Mouse (Mus musculus): ENCODE data around the gene Ly6g6c. TPM values are rescaled to one million over a fixed set of nuclear protein-coding genes. Genes with fewer than 3 reads are reported as not detected.

Gene Ly6g6c
- polyA plus RNA-seq, 1 experiment from 2014 or later, result 21.2 TPM

GRCm38 (mm10) chr17:35058911-35059892 lies 6.0 kb upstream of the Ly6g6c start, which contains the start of gene Ddah2:
Gene Ddah2 (plus strand): TSS chr17:35059035.
- H3K36me3 ChIP-seq (ENCODE audit: control insufficient read depth, insufficient read depth, low read length), result peaks cover 63% of the 10 kb centered on the region
- H3K27ac ChIP-seq (replicated peaks; ENCODE audit: low read depth, low read length), result peak within 1 kb of the TSS; percentile 92
- H3K9me3 ChIP-seq (ENCODE audit: control insufficient read depth, low read length), result no peaks in the 10 kb centered on the region
- peak; percentile 90 for ATAC-seq (ENCODE audit: low read depth)
- no peaks in the 10 kb centered on the region for H3K27me3 ChIP-seq (replicated peaks; ENCODE audit: control insufficient read depth, insufficient read depth, low read length)
- peak within 1 kb of the TSS; percentile 86 for H3K4me2 ChIP-seq (ENCODE audit: low read depth, low read length)
- peak within 1 kb of the TSS; percentile 85 for H3K9ac ChIP-seq (ENCODE audit: low read depth, low read length)
- H3K4me1 ChIP-seq (ENCODE audit: control insufficient read depth, insufficient read depth, low read length), result no peaks in the 10 kb centered on the region; the same call in 1 of the 2 replicates
- peak; percentile 98 for DNase-seq (ENCODE audit: low spot score)
- under 1% methylated on average over 55 of the region's 57 CpGs for WGBS
- H3K4me3 ChIP-seq (ENCODE audit: low read depth, low read length), result peak within 1 kb of the TSS; percentile 65

DNA sequence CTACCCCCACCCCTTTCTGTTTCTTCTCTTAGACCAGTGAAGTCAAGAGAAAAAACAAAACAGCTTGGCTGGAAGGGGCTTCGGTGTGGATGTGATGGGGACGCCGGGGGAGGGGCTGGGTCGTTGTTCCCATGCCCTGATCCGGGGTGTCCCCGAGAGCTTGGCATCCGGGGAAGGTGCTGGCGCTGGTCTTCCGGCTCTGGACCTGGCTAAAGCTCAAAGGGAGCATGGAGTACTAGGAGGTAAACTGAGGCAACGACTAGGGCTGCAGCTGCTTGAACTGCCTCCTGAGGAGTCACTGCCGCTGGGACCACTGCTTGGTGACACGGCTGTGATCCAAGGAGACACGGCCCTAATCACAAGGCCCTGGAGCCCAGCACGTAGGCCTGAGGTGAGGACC lies 5.1 kb upstream of the Ly6g6c start:
- 27% methylated on average over 14 of the region's 14 CpGs for WGBS
- DNase-seq (ENCODE audit: low spot score) (no peak), ATAC-seq (ENCODE audit: low read depth) (no peak)
- Histone ChIP-seq H3K9ac (ENCODE audit: low read depth, low read length) (peak overlapping the region; percentile 85), H3K27me3 (replicated peaks; ENCODE audit: control insufficient read depth, insufficient read depth, low read length) (peaks cover under 1% of the 10 kb centered on the region; the same call in 1 of the 2 replicates), H3K4me3 (ENCODE audit: low read depth, low read length) (peak overlapping the region; percentile 65), H3K36me3 (ENCODE audit: control insufficient read depth, insufficient read depth, low read length) (peaks cover 57% of the 10 kb centered on the region), H3K4me2 (ENCODE audit: low read depth, low read length) (peak overlapping the region; percentile 86), H3K27ac (replicated peaks; ENCODE audit: low read depth, low read length) (peak overlapping the region; percentile 92; the same call in 1 of the 2 replicates), H3K9me3 (ENCODE audit: control insufficient read depth, low read length) (no peaks in the 10 kb centered on the region), H3K4me1 (ENCODE audit: control insufficient read depth, insufficient read depth, low read length) (peaks cover 6% of the 10 kb centered on the region; the same call in 1 of the 2 replicates)

DNA sequence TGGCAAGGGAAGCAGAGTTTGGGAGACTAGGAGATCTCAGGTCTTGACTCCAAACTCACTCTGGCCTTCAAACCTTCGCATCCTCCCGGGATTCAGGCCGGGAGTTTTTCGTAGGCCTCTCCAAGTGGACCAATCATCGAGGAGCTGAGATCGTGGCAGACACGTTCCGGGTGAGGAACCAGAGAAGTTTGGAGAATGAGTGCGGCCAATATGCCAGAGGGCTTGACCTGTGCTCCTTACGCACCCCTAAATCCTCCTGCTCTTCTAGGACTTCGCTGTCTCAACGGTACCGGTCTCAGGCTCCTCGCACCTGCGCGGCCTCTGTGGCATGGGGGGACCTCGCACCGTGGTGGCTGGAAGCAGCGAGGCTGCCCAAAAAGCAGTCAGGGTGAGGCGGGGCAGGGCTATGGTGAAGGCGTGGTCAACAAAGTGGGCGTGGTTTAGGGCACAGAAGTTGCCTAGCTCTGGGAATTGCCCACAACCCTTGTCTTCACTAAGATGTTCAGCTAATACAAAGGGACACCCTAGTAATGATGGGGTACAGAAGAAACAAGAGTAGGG lies 4.4 kb upstream of the Ly6g6c start:
- H3K4me1 ChIP-seq (ENCODE audit: control insufficient read depth, insufficient read depth, low read length), result peaks cover 6% of the 10 kb centered on the region; the same call in 1 of the 2 replicates
- peak overlapping the region; percentile 86 for H3K4me2 ChIP-seq (ENCODE audit: low read depth, low read length)
- no peaks in the 10 kb centered on the region for H3K9me3 ChIP-seq (ENCODE audit: control insufficient read depth, low read length)
- H3K4me3 ChIP-seq (ENCODE audit: low read depth, low read length), result peak overlapping the region; percentile 65
- no peak overlapping the region for H3K27ac ChIP-seq (replicated peaks; ENCODE audit: low read depth, low read length)
- ATAC-seq (ENCODE audit: low read depth), result no peak
- H3K9ac ChIP-seq (ENCODE audit: low read depth, low read length), result peak overlapping the region; percentile 85
- H3K27me3 ChIP-seq (replicated peaks; ENCODE audit: control insufficient read depth, insufficient read depth, low read length), result peaks cover 7% of the 10 kb centered on the region
- WGBS, result 58% methylated on average over 22 of the region's 22 CpGs
- no peak for DNase-seq (ENCODE audit: low spot score)
- peaks cover 49% of the 10 kb centered on the region for H3K36me3 ChIP-seq (ENCODE audit: control insufficient read depth, insufficient read depth, low read length)

DNA sequence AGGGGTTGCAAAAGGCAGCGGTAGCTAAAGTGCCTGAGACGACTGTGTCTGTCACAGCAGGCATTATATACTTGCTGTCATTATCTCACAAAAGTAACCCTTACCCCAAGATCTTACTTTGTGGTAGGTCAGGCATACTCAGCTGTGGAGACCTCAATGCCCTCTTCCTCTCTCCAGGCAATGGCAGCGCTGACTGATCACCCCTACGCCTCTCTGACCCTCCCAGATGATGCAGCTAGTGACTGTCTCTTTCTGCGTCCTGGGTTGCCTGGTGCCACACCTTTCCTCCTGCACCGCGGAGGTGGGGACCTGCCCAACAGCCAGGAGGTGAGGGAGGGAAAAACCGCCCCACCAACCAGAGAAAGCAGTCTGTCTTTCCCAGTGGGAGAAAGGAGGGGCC lies 3.9 kb upstream of the Ly6g6c start:
- no peak overlapping the region for H3K9ac ChIP-seq (ENCODE audit: low read depth, low read length)
- H3K4me2 ChIP-seq (ENCODE audit: low read depth, low read length), result peak overlapping the region; percentile 86

GRCm38 (mm10) chr17:35063466-35063865 lies 1.7 kb upstream of the Ly6g6c start:
- no peak for ATAC-seq (ENCODE audit: low read depth)
- H3K4me1 ChIP-seq (ENCODE audit: control insufficient read depth, insufficient read depth, low read length), result peaks cover 6% of the 10 kb centered on the region; the same call in 1 of the 2 replicates
- H3K36me3 ChIP-seq (ENCODE audit: control insufficient read depth, insufficient read depth, low read length), result peaks cover 27% of the 10 kb centered on the region
- H3K4me3 ChIP-seq (ENCODE audit: low read depth, low read length), result no peak overlapping the region
- 93% methylated on average over 3 of the region's 3 CpGs for WGBS
- H3K9ac ChIP-seq (ENCODE audit: low read depth, low read length), result no peak overlapping the region
- H3K27ac ChIP-seq (replicated peaks; ENCODE audit: low read depth, low read length), result no peak overlapping the region
- DNase-seq (ENCODE audit: low spot score), result no peak
- no peak overlapping the region for H3K4me2 ChIP-seq (ENCODE audit: low read depth, low read length)
- H3K9me3 ChIP-seq (ENCODE audit: control insufficient read depth, low read length), result no peaks in the 10 kb centered on the region
- H3K27me3 ChIP-seq (replicated peaks; ENCODE audit: control insufficient read depth, insufficient read depth, low read length), result peaks cover 20% of the 10 kb centered on the region

More for the DNA sequence above, 3.9 kb upstream of the Ly6g6c start:
- no peak overlapping the region for H3K27ac ChIP-seq (replicated peaks; ENCODE audit: low read depth, low read length)
- H3K36me3 ChIP-seq (ENCODE audit: control insufficient read depth, insufficient read depth, low read length), result peaks cover 44% of the 10 kb centered on the region
- H3K4me1 ChIP-seq (ENCODE audit: control insufficient read depth, insufficient read depth, low read length), result peaks cover 6% of the 10 kb centered on the region; the same call in 1 of the 2 replicates
- H3K4me3 ChIP-seq (ENCODE audit: low read depth, low read length), result no peak overlapping the region
- ATAC-seq (ENCODE audit: low read depth) (no peak), DNase-seq (ENCODE audit: low spot score) (no peak)
- H3K9me3 ChIP-seq (ENCODE audit: control insufficient read depth, low read length), result no peaks in the 10 kb centered on the region
- 74% methylated on average over 8 of the region's 8 CpGs for WGBS
- peaks cover 10% of the 10 kb centered on the region for H3K27me3 ChIP-seq (replicated peaks; ENCODE audit: control insufficient read depth, insufficient read depth, low read length)

GRCm38 (mm10) chr17:35064378-35064877 lies 760 bp upstream of the Ly6g6c start:
- no peak for DNase-seq (ENCODE audit: low spot score)
- peak overlapping the region; percentile 54 for H3K27ac ChIP-seq (replicated peaks; ENCODE audit: low read depth, low read length)
- H3K4me3 ChIP-seq (ENCODE audit: low read depth, low read length), result peak overlapping the region; percentile 34
- peaks cover 27% of the 10 kb centered on the region for H3K36me3 ChIP-seq (ENCODE audit: control insufficient read depth, insufficient read depth, low read length)
- no peaks in the 10 kb centered on the region for H3K9me3 ChIP-seq (ENCODE audit: control insufficient read depth, low read length)
- H3K27me3 ChIP-seq (replicated peaks; ENCODE audit: control insufficient read depth, insufficient read depth, low read length), result peaks cover 20% of the 10 kb centered on the region
- peak overlapping the region; percentile 56; the same call in 1 of the 2 replicates for H3K9ac ChIP-seq (ENCODE audit: low read depth, low read length)
- 21% methylated on average over 9 of the region's 10 CpGs for WGBS
- H3K4me2 ChIP-seq (ENCODE audit: low read depth, low read length), result peak overlapping the region; percentile 61
- peaks cover 6% of the 10 kb centered on the region; the same call in 1 of the 2 replicates for H3K4me1 ChIP-seq (ENCODE audit: control insufficient read depth, insufficient read depth, low read length)
- ATAC-seq (ENCODE audit: low read depth), result no peak

- Histone ChIP-seq H3K27ac (replicated peaks; ENCODE audit: low read depth, low read length) (peak within 1 kb of the TSS; percentile 54), H3K27me3 (replicated peaks; ENCODE audit: control insufficient read depth, insufficient read depth, low read length) (peaks cover 20% of the 10 kb centered on the region), H3K4me2 (ENCODE audit: low read depth, low read length) (peak within 1 kb of the TSS; percentile 61), H3K9me3 (ENCODE audit: control insufficient read depth, low read length) (no peaks in the 10 kb centered on the region), H3K4me3 (ENCODE audit: low read depth, low read length) (peak within 1 kb of the TSS; percentile 34), H3K9ac (ENCODE audit: low read depth, low read length) (peak within 1 kb of the TSS; percentile 56), H3K4me1 (ENCODE audit: control insufficient read depth, insufficient read depth, low read length) (peaks cover 6% of the 10 kb centered on the region; the same call in 1 of the 2 replicates), H3K36me3 (ENCODE audit: control insufficient read depth, insufficient read depth, low read length) (peaks cover 19% of the 10 kb centered on the region)
- DNase-seq (ENCODE audit: low spot score) (no peak), ATAC-seq (ENCODE audit: low read depth) (no peak)
- WGBS, result 43% methylated on average over 10 of the region's 10 CpGs
These were observed 896 bp downstream of the Ly6g6c start, which contains the start of gene Mpig6b for GRCm38 (mm10) chr17:35066084-35066483. Gene Mpig6b (minus strand): TSS chr17:35066184.

DNA sequence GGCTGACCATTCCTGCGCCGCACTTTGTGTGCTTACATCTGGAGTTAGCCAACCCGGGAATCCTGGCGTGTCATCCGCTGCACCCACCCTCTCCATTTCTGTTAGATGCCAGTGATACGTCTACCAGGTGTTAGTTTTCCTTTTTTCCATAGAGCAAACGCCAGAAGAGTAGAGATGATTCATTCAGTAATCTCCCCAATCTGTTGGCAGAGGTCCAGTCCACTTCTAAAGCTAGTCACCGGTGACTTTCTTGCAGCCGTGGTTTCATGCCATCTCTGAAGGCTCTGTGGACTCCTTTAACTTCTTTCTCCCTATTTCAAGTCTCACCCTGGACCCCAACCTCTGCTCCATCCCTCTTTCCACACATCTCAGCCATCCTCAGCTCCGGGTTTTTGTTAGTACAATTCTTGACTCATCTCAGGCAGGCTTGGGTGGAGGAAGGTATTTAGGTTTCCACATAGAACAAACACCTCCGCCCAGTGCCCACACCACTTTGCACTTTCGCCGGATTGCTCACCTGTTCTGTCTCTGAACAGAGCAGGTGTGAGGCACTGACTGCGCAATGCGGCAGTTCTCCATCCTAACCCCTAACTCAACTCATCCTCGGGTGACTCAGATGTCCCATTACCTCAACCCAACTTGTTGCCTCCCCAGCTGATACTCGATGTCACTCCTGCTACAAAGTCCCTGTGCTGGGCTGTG lies 3.2 kb downstream of the Ly6g6c start:
- H3K4me2 ChIP-seq (ENCODE audit: low read depth, low read length), result no peak overlapping the region
- H3K9ac ChIP-seq (ENCODE audit: low read depth, low read length), result no peak overlapping the region
- ATAC-seq (ENCODE audit: low read depth) (no peak), DNase-seq (ENCODE audit: low spot score) (no peak)
- H3K27ac ChIP-seq (replicated peaks; ENCODE audit: low read depth, low read length), result no peak overlapping the region
- WGBS, result 71% methylated on average over 17 of the region's 17 CpGs
- peaks cover 20% of the 10 kb centered on the region for H3K27me3 ChIP-seq (replicated peaks; ENCODE audit: control insufficient read depth, insufficient read depth, low read length)
- H3K4me3 ChIP-seq (ENCODE audit: low read depth, low read length), result no peak overlapping the region
- H3K36me3 ChIP-seq (ENCODE audit: control insufficient read depth, insufficient read depth, low read length), result no peaks in the 10 kb centered on the region; the same call in 1 of the 2 replicates
- H3K4me1 ChIP-seq (ENCODE audit: control insufficient read depth, insufficient read depth, low read length), result peaks cover 6% of the 10 kb centered on the region; the same call in 1 of the 2 replicates
- no peaks in the 10 kb centered on the region for H3K9me3 ChIP-seq (ENCODE audit: control insufficient read depth, low read length)
